Mouse (Mus musculus): ENCODE data around the gene Gtsf2.

- TF ChIP-seq EP300 (optimal IDR thresholded peaks at IDR 0.05) (no peak), CTCF (IDR thresholded peaks at IDR 0.05; ENCODE audit: low read depth) (no peak)
Measured at GRCm38 (mm10) chr15:103427017-103427416, 21.3 kb downstream of the Gtsf2 start.
